Mouse (Mus musculus) left cerebral cortex, postnatal 4 days (tissue): ENCODE results near the gene Hist1h1e. TPM values are rescaled to one million over a fixed set of nuclear protein-coding genes. Genes with fewer than 3 reads are reported as not detected.
"Not testable (repeated sequence)": the region's sequence is repeated elsewhere in the genome, so short reads cannot be mapped to it uniquely, and the experiment has no call there.

Source experiments
- DNase-seq: peaks from one replicate; pipeline ENCODE4 v3.0.0-alpha.2; 2022
- intact Hi-C: fragments of 180-260 bp; cut with DNase I; formaldehyde crosslinking; loops from one replicate; pipeline ENCODE4 v1.15.1; 2025
- total RNA-seq, 2 experiments: library from RNA; stranded (reverse); gene quantifications; 2 replicates each; pipeline ENCODE4 v1.2.3; 2021

Hist1h1e gene
- total RNA-seq: 100 to 1,000 TPM; 112 to 117 TPM

DNA sequence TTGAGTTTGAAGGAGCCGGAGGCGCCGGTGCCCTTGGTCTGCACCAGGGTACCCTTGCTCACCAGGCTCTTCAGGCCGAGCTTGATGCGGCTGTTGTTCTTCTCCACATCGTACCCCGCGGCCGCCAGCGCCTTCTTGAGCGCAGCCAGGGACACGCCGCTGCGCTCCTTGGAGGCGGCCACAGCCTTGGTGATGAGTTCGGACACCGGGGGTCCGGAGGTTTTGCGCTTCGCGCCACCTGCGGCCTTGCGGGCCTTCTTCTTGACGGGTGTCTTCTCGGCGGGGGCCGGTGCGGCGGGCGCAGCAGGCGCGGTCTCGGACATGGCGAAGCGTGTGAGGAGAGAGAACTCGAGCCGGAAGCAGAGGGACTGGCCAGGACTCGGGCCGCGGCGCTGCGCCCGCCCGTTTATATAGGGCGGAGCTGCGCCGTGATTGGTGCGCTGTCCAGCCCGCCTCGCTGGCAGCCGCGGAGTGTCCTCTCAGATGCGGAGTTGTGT, at the start of gene Hist1h1e:
Gene Hist1h1e, minus strand, starts transcription at position 384 of the 497 bp plus-strand sequence.
- intact Hi-C loops: not testable (repeated sequence)
- DNase-seq: peak; percentile 90

DNA sequence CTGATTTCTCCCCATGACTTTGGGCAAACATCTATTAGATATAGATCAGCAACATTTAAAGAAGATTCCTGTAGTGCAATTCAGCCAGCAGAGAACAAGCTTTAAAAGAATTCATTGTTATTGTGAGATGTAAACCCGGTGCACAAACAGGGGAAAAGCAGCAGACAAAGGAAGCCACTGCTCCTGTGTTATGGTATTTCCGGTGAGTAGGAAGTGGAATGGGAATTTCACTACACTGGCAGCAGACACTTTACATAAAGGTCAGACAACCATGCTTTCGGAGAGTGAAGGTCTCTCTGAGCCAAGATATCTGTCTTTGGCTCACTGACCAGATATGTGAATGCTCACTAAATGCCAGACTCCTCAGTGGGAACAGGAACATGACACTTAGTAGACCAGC, 40.2 kb upstream of the Hist1h1e start:
- intact Hi-C loops: no loop called here
- no peak for DNase-seq

DNA sequence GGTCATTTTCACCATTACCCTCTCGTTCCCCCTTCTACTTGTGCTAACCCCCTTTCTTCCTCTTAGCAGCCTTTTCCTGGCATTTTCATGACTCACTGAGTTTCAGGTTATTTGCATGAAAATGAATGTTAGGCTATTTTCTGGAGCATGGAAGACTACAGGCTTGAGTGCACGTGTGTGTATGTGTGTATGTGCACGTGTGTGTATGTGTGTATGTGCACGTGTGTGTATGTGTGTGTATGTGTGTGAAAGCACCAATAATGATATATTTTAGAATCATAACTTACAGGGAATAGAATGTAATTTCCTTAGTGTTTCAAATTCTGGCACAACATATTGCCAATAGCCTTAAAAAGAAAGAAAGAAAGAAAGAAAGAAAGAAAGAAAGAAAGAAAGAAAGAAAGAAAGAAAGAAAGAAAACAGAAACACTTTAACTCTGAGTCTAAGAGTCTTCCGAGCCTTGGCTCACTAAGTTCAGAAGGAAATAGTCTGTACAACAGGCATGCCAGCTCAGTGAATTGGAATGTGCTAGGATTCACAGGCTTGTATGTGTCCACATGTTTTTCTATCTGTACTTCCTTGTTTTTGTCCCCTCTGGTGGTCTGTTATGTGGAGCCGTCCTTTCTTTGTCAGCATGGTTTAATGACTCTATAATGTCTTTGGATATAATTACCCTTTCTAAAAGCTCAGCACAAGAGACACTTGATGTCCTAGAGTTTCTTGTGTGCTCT, 37.4 kb upstream of the Hist1h1e start:
- intact Hi-C loops: no loop called here
- DNase-seq: no peak

DNA sequence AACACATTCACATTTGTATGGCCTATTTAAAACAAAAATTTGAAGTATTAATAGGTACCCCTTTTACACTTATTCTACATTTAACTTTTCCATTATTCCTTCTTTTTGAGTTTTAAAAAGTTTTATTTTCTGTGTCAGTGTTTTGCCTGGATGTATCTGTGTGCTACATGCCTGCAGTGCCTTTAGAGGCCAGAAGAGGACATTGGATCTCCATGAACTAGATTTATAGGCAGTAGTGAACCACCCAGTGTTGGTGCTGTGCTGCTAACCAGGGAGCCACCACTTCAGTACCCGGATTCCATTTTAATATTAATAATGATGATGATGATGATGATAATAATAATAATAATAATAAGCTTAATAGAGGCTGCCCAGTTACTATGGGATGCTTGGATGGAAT, 8.3 kb upstream of the Hist1h1e start:
- DNase-seq: peak; percentile 2
- intact Hi-C loops: loop anchor here (5.0 kb wide), 1 partner anchor 37 kb away; no protein-coding TSS in a partner anchor

GRCm38 (mm10) chr13:23622861-23623450, 598 bp upstream of the Hist1h1e start:
- peak; percentile 9 for DNase-seq
- intact Hi-C loops: no loop called here

GRCm38 (mm10) chr13:23621532-23622174, 705 bp downstream of the Hist1h1e start:
- peak; percentile 52 for DNase-seq
- intact Hi-C loops: no loop called here

GRCm38 (mm10) chr13:23620733-23621531, 1.4 kb downstream of the Hist1h1e start, which contains the start of gene Hist1h2be:
Hist1h2be (minus strand) TSS chr13:23621124.
- intact Hi-C loops: no loop called here
- peak; percentile 69 for DNase-seq

- intact Hi-C loops: no loop called here
- DNase-seq: no peak
These were observed 2.2 kb downstream of the Hist1h1e start for GRCm38 (mm10) chr13:23620056-23620732.

DNA sequence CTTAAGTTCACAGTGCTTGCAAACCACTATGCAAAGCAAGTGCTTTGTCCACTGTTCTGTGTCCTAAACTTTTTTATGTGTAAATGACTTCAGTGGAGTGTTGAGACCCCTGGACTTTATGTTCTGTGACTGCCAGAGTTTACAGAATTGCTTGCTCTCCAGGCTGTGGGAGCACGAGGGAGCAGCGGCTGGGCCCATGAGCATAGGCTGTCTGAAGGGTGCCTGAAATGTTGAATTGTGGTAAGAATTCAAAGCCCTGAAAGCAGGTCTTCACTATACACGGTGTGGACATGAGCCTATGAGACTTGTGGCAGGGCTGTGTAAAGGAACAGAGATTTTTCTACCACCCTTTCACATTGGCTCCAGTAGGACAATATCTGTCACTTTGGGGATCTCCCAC, 10.7 kb downstream of the Hist1h1e start:
- intact Hi-C loops: no loop called here
- DNase-seq: no peak

- intact Hi-C loops: no loop called here
- DNase-seq: no peak
These were observed 12.0 kb downstream of the Hist1h1e start for GRCm38 (mm10) chr13:23610393-23610792.

- intact Hi-C loops: no loop called here
- no peak for DNase-seq
These were observed 12.5 kb downstream of the Hist1h1e start for GRCm38 (mm10) chr13:23609844-23610243.

GRCm38 (mm10) chr13:23609209-23609608, 13.1 kb downstream of the Hist1h1e start:
- intact Hi-C loops: no loop called here
- no peak for DNase-seq

GRCm38 (mm10) chr13:23605052-23605451, 17.3 kb downstream of the Hist1h1e start:
- no peak for DNase-seq
- intact Hi-C loops: no loop called here

DNA sequence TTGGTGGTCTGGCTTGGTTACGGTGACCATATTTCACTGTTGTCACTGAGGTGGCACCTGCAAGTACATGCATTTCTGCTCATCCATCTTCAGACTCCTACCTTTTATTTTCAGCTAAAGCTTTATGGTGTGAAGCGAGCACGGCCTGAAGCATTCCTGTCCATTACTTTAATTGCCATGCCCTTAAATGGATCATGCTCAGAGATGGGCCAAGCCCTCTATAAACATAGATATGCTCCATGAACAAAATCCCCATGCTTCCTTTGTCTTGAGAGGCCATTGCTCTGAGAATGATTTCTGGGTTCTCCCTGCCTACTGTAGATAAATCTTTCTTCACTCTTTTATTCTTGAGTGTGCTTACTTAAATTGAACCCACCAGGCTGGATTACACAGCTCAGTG, 17.9 kb downstream of the Hist1h1e start:
- intact Hi-C loops: no loop called here
- DNase-seq: no peak

DNA sequence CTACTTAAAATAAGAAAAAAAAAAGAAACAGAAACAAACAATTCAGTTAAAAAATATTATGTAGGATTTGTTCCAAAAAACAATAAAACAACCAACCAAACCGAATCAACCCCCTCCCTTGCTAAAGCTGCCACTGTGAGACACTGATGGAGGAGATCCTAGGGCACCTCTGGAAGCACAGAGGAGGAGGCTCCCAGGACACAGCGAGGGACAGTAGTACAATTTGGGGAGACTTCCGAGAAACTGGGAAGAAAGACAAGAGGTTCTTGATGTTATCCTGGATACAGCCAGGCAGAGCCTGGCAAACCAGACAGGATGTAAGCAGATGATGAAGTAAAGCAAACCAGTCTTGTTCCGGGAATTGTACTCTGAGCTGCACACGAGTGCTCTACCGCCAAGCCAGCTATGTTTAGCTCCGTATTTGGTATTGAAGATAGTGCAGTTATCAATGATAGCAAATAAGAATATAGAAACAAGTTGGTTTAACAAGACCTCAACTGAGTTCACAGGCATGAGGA, 19.1 kb downstream of the Hist1h1e start:
- intact Hi-C loops: no loop called here
- no peak for DNase-seq

DNA sequence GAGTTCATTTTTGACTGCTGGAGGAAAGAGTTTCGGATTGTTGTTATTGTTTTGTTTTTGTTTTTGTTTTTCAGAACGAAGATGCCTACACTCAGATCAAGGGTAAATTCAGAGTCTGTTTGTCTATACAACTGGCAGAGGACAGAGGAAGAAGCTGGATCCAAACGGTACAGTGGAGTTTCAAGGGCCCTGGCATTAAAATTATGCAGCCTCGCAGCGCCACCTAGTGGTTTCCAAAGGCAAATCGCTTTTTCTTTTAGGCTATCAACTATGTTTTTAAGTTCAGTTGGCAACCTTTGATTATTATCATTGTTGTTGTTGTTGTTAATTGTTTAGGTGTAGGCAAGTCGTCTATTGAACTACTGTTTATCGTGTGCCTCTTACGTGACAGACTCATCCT, 24.4 kb downstream of the Hist1h1e start:
- intact Hi-C loops: no loop called here
- peak; percentile 80 for DNase-seq

DNA sequence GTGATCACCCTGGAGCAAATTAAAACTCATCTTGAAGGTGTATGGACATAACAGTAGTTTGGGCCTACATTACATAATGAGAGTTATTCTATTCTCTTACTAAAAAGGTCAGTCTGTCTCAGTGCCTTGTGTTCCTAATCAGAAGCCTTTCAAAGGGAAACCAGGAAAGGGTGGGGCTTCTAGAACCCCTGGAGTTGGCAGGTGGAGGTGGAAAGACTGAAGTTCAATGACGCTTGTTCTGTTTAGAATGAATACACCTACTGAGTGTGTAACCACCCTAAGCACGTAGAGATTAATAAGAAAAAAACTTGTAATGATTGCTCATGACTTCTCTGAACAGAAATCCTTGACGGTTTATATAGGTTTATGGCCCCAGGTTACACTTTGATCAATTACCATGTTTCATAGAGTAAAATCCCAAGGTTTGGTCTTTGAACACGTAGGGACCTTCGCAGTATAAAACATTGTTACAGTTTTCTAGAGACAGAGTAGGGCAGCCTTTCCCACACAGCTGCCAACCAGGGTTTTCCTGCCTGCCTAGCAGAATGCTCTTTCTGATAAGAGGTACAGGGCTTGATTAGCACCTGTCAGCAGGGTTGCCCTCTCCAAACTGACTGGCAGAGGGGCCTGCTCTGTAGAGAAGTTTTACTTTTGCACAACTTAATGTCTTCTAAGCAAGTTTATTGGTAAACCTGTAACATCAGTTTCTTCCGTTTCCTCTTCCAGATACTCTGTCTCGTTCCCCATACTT, 26.6 kb downstream of the Hist1h1e start:
- intact Hi-C loops: no loop called here

GRCm38 (mm10) chr13:23595185-23595584, 27.2 kb downstream of the Hist1h1e start:
- intact Hi-C loops: no loop called here
- no peak for DNase-seq

More for the DNA sequence above, 26.6 kb downstream of the Hist1h1e start:
- DNase-seq: no peak

DNA sequence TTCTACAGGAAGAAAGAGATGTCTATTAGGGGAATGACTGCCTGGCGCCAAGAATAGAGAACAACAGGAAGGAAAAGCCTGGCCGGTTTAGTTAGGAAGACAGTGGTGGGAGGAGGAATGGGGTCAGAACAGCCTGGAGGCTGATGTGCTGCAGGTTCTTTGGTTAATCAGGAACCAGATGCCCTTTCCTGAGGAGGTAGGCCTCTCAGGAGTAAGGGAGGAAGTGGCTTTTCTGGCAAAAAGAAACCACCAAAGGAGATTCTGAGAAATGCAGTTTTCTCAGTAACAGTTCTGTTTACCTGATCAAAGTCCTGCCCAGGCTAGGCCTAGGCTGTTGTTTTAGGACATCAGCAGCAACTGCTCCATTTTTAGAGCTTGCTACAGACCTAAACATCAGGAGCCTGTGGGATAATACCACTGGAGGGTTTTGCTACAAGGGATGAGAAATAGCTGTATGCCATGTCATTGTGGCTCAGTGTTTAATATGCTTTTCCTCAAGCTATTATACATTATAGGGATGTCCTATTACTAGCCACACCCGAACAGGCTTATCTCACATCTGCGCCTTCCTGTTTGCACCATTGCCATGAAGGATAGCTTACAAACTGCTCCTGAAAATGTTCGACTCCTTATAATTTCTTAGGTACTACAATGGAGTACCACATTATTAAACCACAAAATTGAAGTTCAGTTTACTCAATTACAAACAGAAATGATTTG, 29.1 kb downstream of the Hist1h1e start:
- intact Hi-C loops: no loop called here
- no peak for DNase-seq
